Mouse (Mus musculus) spleen, adult 2 months (tissue): ENCODE data around the gene Rps6kb2. TPM values are rescaled to one million over a fixed set of nuclear protein-coding genes. Genes with fewer than 3 reads are reported as not detected.

Experiments
- DNase-seq, 2 experiments: peaks; one replicate each; pipeline versions ENCODE4 v3.0.0 to v3.0.0-alpha.2; 2012 to 2021; ENCODE audit warnings: low spot score in 2 of 2, low read depth in 1 of 2
- H3K27ac ChIP-seq: fragments of 200-500 bp; 2 replicates; pipeline ENCODE4 v1.5.1; 2012; ENCODE audit warnings: low read length, inconsistent platforms; ENCODE audit not compliant: insufficient read depth
- H3K27me3 ChIP-seq: fragments of 200-500 bp; 2 replicates; pipeline ENCODE4 v1.6.1; 2012; ENCODE audit warnings: mild to moderate bottlenecking, moderate library complexity, low read length, inconsistent platforms; ENCODE audit not compliant: control insufficient read depth, insufficient read depth
- H3K36me3 ChIP-seq: fragments of 200-500 bp; 2 replicates; pipeline ENCODE4 v1.6.1; 2012; ENCODE audit warnings: mild to moderate bottlenecking, low read length, inconsistent platforms; ENCODE audit not compliant: control insufficient read depth, insufficient read depth
- H3K4me1 ChIP-seq: fragments of 200-500 bp; 2 replicates; pipeline ENCODE4 v1.6.1; 2011; ENCODE audit warnings: inconsistent platforms; ENCODE audit not compliant: control insufficient read depth, insufficient read depth, insufficient read length
- H3K4me3 ChIP-seq: fragments of 200-500 bp; 2 replicates; pipeline ENCODE4 v1.5.1; 2011; ENCODE audit warnings: mild to moderate bottlenecking, inconsistent platforms; ENCODE audit not compliant: insufficient read depth, insufficient read length; ENCODE audit errors: extremely low read depth
- CTCF ChIP-seq: fragments of 200-500 bp; IDR thresholded peaks from 2 replicates; pipeline ENCODE4 v1.5.1; 2011; ENCODE audit warnings: mild to moderate bottlenecking, inconsistent platforms; ENCODE audit not compliant: insufficient read depth, insufficient read length, insufficient replicate concordance; ENCODE audit errors: extremely low read depth
- POLR2A ChIP-seq: fragments of 200-500 bp; IDR thresholded peaks from 2 replicates; pipeline ENCODE4 v1.6.1; 2011; ENCODE audit warnings: low read depth, low read length, inconsistent platforms
- WGBS: fragments of 180-500 bp; shearing (Covaris S2); methylation state at CpG from one replicate; pipeline ENCODE4 v1.1.7; 2018; 5-methylcytosine and 5-hydroxymethylcytosine counted together
- polyA plus RNA-seq: library from polyadenylated mRNA; depleted of rRNA; stranded (reverse); fragments of >200 nt; gene quantifications from 2 replicates; pipeline ENCODE4 v1.2.3, GENCODE M21; 2012

The Rps6kb2 gene
- polyA plus RNA-seq, 1 experiment, result 40.7 TPM

GRCm38 (mm10) chr19:4164721-4165120 lies 1.6 kb upstream of the Rps6kb2 start:
- no peaks in the 10 kb centered on the region for H3K27me3 ChIP-seq
- H3K36me3 ChIP-seq, result peaks cover 4% of the 10 kb centered on the region
- 67% methylated on average over 2 of the region's 2 CpGs for WGBS
- no peak for DNase-seq
- H3K27ac ChIP-seq, result 0 out of 2 replicates have a peak overlapping the region, but pooled peaks have one; percentile 8
- H3K4me1 ChIP-seq, result peaks cover 5% of the 10 kb centered on the region
- TF ChIP-seq POLR2A (no peak), CTCF (no peak)
- no peak overlapping the region for H3K4me3 ChIP-seq

- H3K4me1 ChIP-seq, result peaks cover 4% of the 10 kb centered on the region; the same call in 1 of the 2 replicates
- no peak for DNase-seq
- H3K27me3 ChIP-seq, result no peaks in the 10 kb centered on the region
- WGBS, result 90% methylated on average over 3 of the region's 3 CpGs
- H3K4me3 ChIP-seq, result no peak overlapping the region
- H3K36me3 ChIP-seq, result peaks cover 4% of the 10 kb centered on the region
- no peak for TF ChIP-seq CTCF
- no peak for TF ChIP-seq POLR2A
- no peak overlapping the region for H3K27ac ChIP-seq
These were observed 946 bp upstream of the Rps6kb2 start for GRCm38 (mm10) chr19:4164100-4164499.

- DNase-seq, result no peak
- H3K4me1 ChIP-seq, result peaks cover 4% of the 10 kb centered on the region; the same call in 1 of the 2 replicates
- peak overlapping the region; percentile 34; the same call in 1 of the 2 replicates for H3K27ac ChIP-seq
- no peak for TF ChIP-seq POLR2A
- TF ChIP-seq CTCF, result no peak
- peaks cover 7% of the 10 kb centered on the region for H3K36me3 ChIP-seq
- WGBS, result 29% methylated on average over 4 of the region's 4 CpGs
- H3K4me3 ChIP-seq, result peak overlapping the region; percentile 74
- H3K27me3 ChIP-seq, result no peaks in the 10 kb centered on the region
These were observed 361 bp upstream of the Rps6kb2 start for GRCm38 (mm10) chr19:4163543-4163887.

GRCm38 (mm10) chr19:4159049-4159448 lies 4.1 kb downstream of the Rps6kb2 start:
- Histone ChIP-seq H3K27me3 (no peaks in the 10 kb centered on the region), H3K36me3 (peaks cover 27% of the 10 kb centered on the region), H3K4me1 (peaks cover 12% of the 10 kb centered on the region; the same call in 1 of the 2 replicates), H3K4me3 (no peak overlapping the region), H3K27ac (no peak overlapping the region)
- TF ChIP-seq POLR2A, result no peak
- no peak for TF ChIP-seq CTCF
- WGBS, result 94% methylated on average over 8 of the region's 8 CpGs
- DNase-seq, result no peak

GRCm38 (mm10) chr19:4156771-4157170 lies 6.4 kb downstream of the Rps6kb2 start:
- H3K4me1 ChIP-seq, result peaks cover 13% of the 10 kb centered on the region; the same call in 1 of the 2 replicates
- 87% methylated on average over 12 of the region's 12 CpGs for WGBS
- no peak overlapping the region; the same call in 1 of the 2 replicates for H3K27ac ChIP-seq
- no peak overlapping the region for H3K4me3 ChIP-seq
- no peaks in the 10 kb centered on the region for H3K27me3 ChIP-seq
- TF ChIP-seq CTCF (no peak), POLR2A (no peak)
- H3K36me3 ChIP-seq, result peaks cover 36% of the 10 kb centered on the region
- DNase-seq, result no peak

GRCm38 (mm10) chr19:4156073-4156579 lies 7.0 kb downstream of the Rps6kb2 start:
- H3K4me3 ChIP-seq, result peak overlapping the region; percentile 80
- H3K4me1 ChIP-seq, result peaks cover 13% of the 10 kb centered on the region; the same call in 1 of the 2 replicates
- 20% methylated on average over 20 of the region's 20 CpGs for WGBS
- DNase-seq, result no peak
- TF ChIP-seq POLR2A (no peak), CTCF (no peak)
- H3K36me3 ChIP-seq, result peaks cover 39% of the 10 kb centered on the region
- no peaks in the 10 kb centered on the region for H3K27me3 ChIP-seq
- H3K27ac ChIP-seq, result peak overlapping the region; percentile 96

- peaks cover 42% of the 10 kb centered on the region for H3K36me3 ChIP-seq
- H3K4me3 ChIP-seq, result peak overlapping the region; percentile 80
- DNase-seq, result peak in 1 of 2 experiments; percentile 63
- H3K27me3 ChIP-seq, result no peaks in the 10 kb centered on the region
- WGBS, result 17% methylated on average over 6 of the region's 6 CpGs
- peak; percentile 82 for TF ChIP-seq POLR2A
- no peak for TF ChIP-seq CTCF
- peaks cover 16% of the 10 kb centered on the region; the same call in 1 of the 2 replicates for H3K4me1 ChIP-seq
- H3K27ac ChIP-seq, result peak overlapping the region; percentile 96
These were observed 7.7 kb downstream of the Rps6kb2 start for GRCm38 (mm10) chr19:4155223-4156072.
